Mouse (Mus musculus): ENCODE results near the gene Tmed5.

- TF ChIP-seq CHD1 (IDR thresholded peaks at IDR 0.05; ENCODE audit: low read depth, low read length), result no peak
- no peak for TF ChIP-seq ZKSCAN1 (IDR thresholded peaks at IDR 0.05; ENCODE audit: low read depth, low read length)
- no peak for TF ChIP-seq EP300 (IDR thresholded peaks at IDR 0.05; ENCODE audit: low read depth in 1 of 2, low read length in 2 of 2)
- TF ChIP-seq USF2 (IDR thresholded peaks at IDR 0.05; ENCODE audit: borderline replicate concordance in 1 of 2, insufficient read depth in 1 of 2, low read depth in 1 of 2, low read length in 2 of 2), result no peak
- TF ChIP-seq MAZ (IDR thresholded peaks at IDR 0.05; ENCODE audit: low read depth, low read length), result no peak
- TF ChIP-seq POLR2A (IDR thresholded peaks at IDR 0.05; ENCODE audit: control insufficient read depth in 1 of 2, insufficient read depth in 1 of 2, low read depth in 1 of 2, low read length in 2 of 2, poor library complexity in 1 of 2), result no peak
- no peak for TF ChIP-seq MAX (IDR thresholded peaks at IDR 0.05; ENCODE audit: low read length)
- no peak for TF ChIP-seq RCOR1 (IDR thresholded peaks at IDR 0.05; ENCODE audit: low read depth, low read length)
- no peak for TF ChIP-seq TAL1 (IDR thresholded peaks at IDR 0.05; ENCODE audit: low read length)
- TF ChIP-seq USF1 (IDR thresholded peaks at IDR 0.05; ENCODE audit: low read depth, low read length), result no peak
- TF ChIP-seq CTCF (IDR thresholded peaks at IDR 0.05 in 2 of 3, conservative IDR thresholded peaks at IDR 0.05 in 1 of 3; ENCODE audit: control insufficient read depth in 1 of 3, insufficient read depth in 1 of 3, low read depth in 2 of 3, low read length in 3 of 3, poor library complexity in 1 of 3, severe bottlenecking in 1 of 3), result no peak
- TF ChIP-seq MYC (IDR thresholded peaks at IDR 0.05; ENCODE audit: low read depth, low read length), result no peak
- TF ChIP-seq NELFE (IDR thresholded peaks at IDR 0.05; ENCODE audit: low read depth, low read length), result no peak
Observed at GRCm38 (mm10) chr5:108076241-108076640, 56.2 kb downstream of the Tmed5 start.
